Mouse (Mus musculus) spleen, adult 2 months (tissue): ENCODE results near the gene Prkn.

Experiments used
- CTCF ChIP-seq: fragments of 200-500 bp; IDR thresholded peaks from 2 replicates; pipeline ENCODE4 v1.5.1; 2011; ENCODE audit warnings: mild to moderate bottlenecking, inconsistent platforms; ENCODE audit not compliant: insufficient read depth, insufficient read length, insufficient replicate concordance; ENCODE audit errors: extremely low read depth
- POLR2A ChIP-seq: fragments of 200-500 bp; IDR thresholded peaks from 2 replicates; pipeline ENCODE4 v1.6.1; 2011; ENCODE audit warnings: low read depth, low read length, inconsistent platforms

GRCm38 (mm10) chr17:11626306-11626705 lies 786.1 kb downstream of the Prkn start:
- no peak for TF ChIP-seq CTCF
- no peak for TF ChIP-seq POLR2A
